Mouse (Mus musculus) forebrain, embryonic 10.5 days (tissue): ENCODE results near the gene Hgd. TPM values are rescaled to one million over a fixed set of nuclear protein-coding genes. Genes with fewer than 3 reads are reported as not detected.

Source experiments
- DNase-seq: peaks from one replicate; pipeline ENCODE4 v3.0.0-alpha.2; 2017; ENCODE audit warnings: low spot score; ENCODE audit errors: extremely low spot score
- H3K27ac ChIP-seq: fragments of 300-500 bp; sonication (generic); 2 replicates; pipeline ENCODE4 v1.5.1; 2016; ENCODE audit warnings: mild to moderate bottlenecking
- H3K27me3 ChIP-seq: fragments of 300-500 bp; sonication (generic); 2 replicates; pipeline ENCODE4 v1.6.1; 2016; ENCODE audit warnings: mild to moderate bottlenecking; ENCODE audit not compliant: poor library complexity, severe bottlenecking
- H3K36me3 ChIP-seq: fragments of 300-500 bp; sonication (generic); replicated peaks from 2 replicates; pipeline ENCODE4 v1.6.1; 2016; ENCODE audit warnings: mild to moderate bottlenecking, moderate library complexity
- H3K4me1 ChIP-seq: fragments of 300-500 bp; sonication (generic); 2 replicates; pipeline ENCODE4 v1.6.1; 2016
- H3K4me3 ChIP-seq: fragments of 300-500 bp; sonication (generic); 2 replicates; pipeline ENCODE4 v1.5.1; 2016; ENCODE audit warnings: mild to moderate bottlenecking, moderate library complexity
- H3K9me3 ChIP-seq: fragments of 300-500 bp; sonication (generic); 2 replicates; pipeline ENCODE4 v1.6.1; 2016; ENCODE audit warnings: mild to moderate bottlenecking, moderate library complexity
- WGBS: fragments of 180-500 bp; shearing (Covaris S2); methylation state at CpG from one replicate; pipeline ENCODE4 v1.1.7; 2016; 5-methylcytosine and 5-hydroxymethylcytosine counted together
- polyA plus RNA-seq: library from polyadenylated mRNA; unstranded; fragments of >200 nt; fragmentation: Nextera tagmentation; extraction: Ambion mirVana; gene quantifications from 2 replicates; pipeline ENCODE4 v1.2.1, GENCODE M21; 2016

Gene Hgd
- polyA plus RNA-seq = 0.11 TPM in 1 of 2 replicates, not detected in the other

DNA sequence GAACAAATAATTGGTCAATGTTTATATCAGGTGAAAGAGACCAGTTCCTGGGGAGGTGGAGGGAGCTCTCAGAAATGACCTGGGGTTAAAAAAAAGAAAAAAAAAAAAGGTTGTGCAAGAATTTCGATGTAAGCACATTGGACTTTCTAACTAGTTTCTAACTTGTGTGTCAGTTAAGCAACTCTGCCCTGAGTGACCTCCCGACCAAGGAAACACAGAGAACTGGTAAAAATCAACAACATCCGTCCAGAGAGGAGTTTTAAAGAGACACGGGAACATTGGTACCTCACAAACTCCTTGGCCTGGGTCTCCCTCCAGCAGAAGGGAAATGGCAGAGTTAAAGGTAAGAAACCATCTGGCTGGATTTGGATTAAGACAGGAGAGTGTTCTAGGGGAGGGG lies at the start of gene Hgd:
TSS of gene Hgd (plus strand) at position 160 of the 400 bp plus-strand sequence.
- 0 out of 2 replicates have a peak within 1 kb of the TSS, but pooled peaks have one; percentile 20 for H3K27ac ChIP-seq
- no peaks in the 10 kb centered on the region for H3K36me3 ChIP-seq
- DNase-seq = no peak
- WGBS = 81% methylated on average over 4 of the region's 4 CpGs
- peaks cover 5% of the 10 kb centered on the region for H3K27me3 ChIP-seq
- H3K4me3 ChIP-seq = no peak within 1 kb of the TSS
- H3K9me3 ChIP-seq = no peaks in the 10 kb centered on the region
- peaks cover 41% of the 10 kb centered on the region for H3K4me1 ChIP-seq

DNA sequence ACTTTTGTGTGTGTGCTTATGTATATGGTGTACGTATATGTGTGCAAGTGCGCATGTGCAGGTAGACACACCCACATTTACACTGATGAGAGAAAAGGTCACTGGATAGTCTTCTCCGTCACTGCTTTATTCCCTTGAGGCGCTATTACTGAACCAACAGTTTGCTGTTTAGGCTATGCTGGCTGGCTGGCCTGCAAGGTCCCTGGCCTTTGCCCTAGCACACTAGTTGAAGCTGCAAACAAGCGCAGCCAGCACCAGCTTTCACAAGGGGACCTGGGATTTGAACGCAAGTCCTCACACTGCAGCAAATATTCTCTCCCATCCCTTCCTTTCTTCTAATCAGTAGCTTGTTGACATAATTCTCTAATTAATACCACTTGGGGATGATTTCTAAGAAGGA lies 49.8 kb upstream of the Hgd start:
- peaks cover 12% of the 10 kb centered on the region; the same call in 1 of the 2 replicates for H3K4me1 ChIP-seq
- H3K27me3 ChIP-seq = no peaks in the 10 kb centered on the region
- no peaks in the 10 kb centered on the region for H3K9me3 ChIP-seq
- no peak overlapping the region for H3K4me3 ChIP-seq
- peaks cover 86% of the 10 kb centered on the region for H3K36me3 ChIP-seq
- DNase-seq = no peak
- no peak overlapping the region for H3K27ac ChIP-seq
- 91% methylated on average over 6 of the region's 6 CpGs for WGBS

DNA sequence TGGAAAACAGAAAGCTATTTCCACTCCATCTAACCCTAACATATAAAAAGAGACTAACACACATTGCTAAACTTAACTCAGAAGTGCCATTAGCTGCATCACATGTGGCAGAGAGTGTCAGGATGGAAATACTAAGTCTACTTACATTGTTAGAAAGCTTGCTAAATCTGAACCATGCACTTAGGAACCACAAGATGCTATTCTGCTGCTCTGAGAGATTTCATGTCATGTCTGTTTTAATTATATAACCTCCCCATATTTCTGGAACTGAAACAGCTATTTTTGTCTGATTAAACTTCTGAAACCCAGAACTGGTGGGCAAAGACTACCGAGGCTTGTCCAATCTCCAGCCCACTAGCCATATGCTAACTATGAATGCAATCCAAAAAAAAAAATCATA lies 47.9 kb upstream of the Hgd start:
- WGBS = 98% methylated on average over 1 of the region's 1 CpGs
- H3K4me3 ChIP-seq = no peak overlapping the region
- H3K27ac ChIP-seq = no peak overlapping the region
- no peaks in the 10 kb centered on the region for H3K27me3 ChIP-seq
- peaks cover 82% of the 10 kb centered on the region for H3K36me3 ChIP-seq
- H3K9me3 ChIP-seq = no peaks in the 10 kb centered on the region
- H3K4me1 ChIP-seq = peaks cover 15% of the 10 kb centered on the region; the same call in 1 of the 2 replicates
- DNase-seq = no peak

DNA sequence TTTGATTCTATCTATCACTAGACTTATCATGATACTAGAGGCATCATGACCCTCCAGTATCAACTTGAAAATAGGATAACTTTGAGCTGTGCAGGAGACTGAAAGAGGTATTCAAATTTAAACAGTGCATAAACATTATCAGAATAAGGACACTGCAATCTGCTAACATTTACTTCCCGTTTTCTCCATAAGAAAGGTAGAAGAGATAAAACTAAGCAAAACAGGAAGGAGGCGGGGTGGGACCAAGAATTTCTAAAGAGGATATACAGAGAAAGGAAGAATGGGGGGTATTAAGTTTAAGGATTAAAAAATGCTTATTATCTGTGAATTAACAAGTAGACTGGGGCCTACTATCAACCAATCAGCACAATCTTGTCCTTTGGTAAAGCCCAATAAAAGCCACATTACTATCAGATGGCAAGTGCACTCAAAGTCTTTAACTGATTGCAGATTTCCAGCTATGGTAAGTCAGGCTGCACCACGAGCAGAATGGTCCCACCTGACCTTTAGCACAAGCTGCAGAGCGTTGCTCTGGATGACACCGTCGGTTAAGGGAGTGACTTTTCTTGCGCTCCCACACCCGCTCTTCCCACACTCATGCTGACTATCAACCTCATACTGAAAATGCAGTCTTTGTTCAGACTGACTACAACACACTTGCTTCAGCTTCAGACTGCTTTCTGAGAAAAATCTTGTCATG lies 46.4 kb upstream of the Hgd start:
- 91% methylated on average over 8 of the region's 8 CpGs for WGBS
- Histone ChIP-seq H3K36me3 (peaks cover 76% of the 10 kb centered on the region), H3K27ac (no peak overlapping the region), H3K27me3 (no peaks in the 10 kb centered on the region), H3K9me3 (no peaks in the 10 kb centered on the region), H3K4me1 (peaks cover 19% of the 10 kb centered on the region), H3K4me3 (no peak overlapping the region)
- no peak for DNase-seq

DNA sequence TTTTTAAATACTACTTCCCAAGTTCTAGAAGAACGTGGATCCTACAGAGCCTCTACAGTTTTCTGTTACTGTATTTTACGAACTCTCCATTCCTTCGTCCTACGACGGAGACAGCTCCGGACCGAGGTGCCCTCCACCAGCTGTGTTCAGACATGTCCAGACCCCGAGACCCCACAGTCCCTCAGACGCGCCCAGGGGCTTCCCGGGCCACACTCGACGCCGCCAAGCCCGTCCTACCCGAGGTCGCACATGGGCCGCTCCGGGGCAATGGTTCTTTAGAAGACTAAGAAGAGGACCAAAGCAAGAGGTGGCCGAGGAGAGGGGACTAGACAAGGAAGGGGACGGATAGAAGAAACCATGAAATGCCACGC lies 40.7 kb upstream of the Hgd start:
- H3K27me3 ChIP-seq = no peaks in the 10 kb centered on the region
- peak overlapping the region; percentile 89 for H3K4me3 ChIP-seq
- DNase-seq = no peak
- peaks cover 41% of the 10 kb centered on the region for H3K36me3 ChIP-seq
- peaks cover 27% of the 10 kb centered on the region for H3K4me1 ChIP-seq
- H3K9me3 ChIP-seq = no peaks in the 10 kb centered on the region
- WGBS = under 1% methylated on average over 22 of the region's 22 CpGs
- peak overlapping the region; percentile 96 for H3K27ac ChIP-seq

DNA sequence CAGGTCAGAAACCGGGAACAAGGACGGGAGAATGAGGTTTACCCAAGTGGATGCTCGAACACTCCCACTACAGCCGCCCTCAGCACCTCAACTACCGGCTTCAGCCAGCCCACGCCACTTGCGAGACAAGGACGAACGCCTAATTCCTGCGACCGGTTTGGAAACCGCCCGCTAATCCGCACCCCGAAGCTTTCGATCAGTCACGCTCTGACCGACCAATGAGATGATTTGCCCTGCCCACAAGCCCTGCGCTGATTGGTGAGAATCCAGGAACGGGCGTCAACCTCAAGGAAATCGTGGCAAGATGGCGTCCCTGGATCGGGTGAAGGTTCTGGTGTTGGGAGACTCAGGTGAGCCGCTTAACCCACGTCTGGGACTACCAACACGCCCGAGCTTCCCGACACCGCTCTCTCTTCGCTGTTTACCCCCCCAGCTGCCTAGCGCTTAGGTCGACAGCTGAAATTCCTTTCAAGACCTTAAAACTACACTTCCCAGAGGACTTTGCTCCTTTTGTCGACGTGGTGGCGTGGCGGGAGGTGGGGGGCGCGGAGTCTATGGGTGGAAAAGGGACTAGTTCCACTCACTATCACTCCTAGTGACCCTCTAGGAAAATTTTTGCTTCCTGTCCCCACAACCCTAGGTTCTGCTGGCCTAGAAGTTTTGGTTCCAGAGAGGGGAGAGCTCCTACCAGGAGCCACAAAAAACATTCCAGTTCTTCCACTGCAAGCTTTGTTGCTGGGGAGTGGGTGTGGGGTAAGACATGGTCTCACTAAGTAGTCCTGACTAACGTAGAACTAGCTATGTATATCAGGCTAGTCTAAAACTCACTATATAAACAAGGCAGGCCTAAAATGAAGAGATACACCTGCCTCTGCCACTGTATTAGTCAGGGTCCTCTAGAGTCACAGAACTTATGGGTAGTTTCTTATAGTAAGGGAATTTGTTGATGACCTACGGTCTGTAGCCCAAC lies 40.1 kb upstream of the Hgd start, which contains the start of the genes Gtf2e1 and Rabl3:
TSS of gene Gtf2e1 (minus strand) at position 179 of the 970 bp plus-strand sequence.
TSS of gene Rabl3 (plus strand) at position 275 of the 970 bp plus-strand sequence.
- WGBS = 2% methylated on average over 41 of the region's 41 CpGs

DNA sequence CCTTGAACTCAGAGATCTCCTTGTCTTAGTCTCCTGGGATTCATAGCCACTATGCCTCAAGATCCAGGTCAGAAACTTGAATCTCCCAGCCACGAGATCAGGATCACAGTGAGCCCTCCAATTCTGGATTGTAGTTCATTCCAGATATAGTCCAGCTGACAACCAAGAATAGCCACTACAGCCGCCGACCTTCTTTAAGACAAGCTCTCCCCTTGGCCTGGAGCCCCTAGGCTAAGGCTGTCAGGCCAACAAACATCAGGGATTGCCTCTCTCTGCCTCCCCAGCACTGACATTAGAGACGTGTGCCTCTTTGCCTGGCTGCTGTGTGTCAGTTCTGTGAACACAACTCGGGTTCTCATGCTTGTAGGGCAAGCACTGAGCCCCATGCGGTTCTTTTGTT lies 39.2 kb upstream of the Hgd start:
- peaks cover 27% of the 10 kb centered on the region for H3K4me1 ChIP-seq
- H3K4me3 ChIP-seq = peak overlapping the region; percentile 89
- no peaks in the 10 kb centered on the region for H3K9me3 ChIP-seq
- peaks cover 25% of the 10 kb centered on the region for H3K36me3 ChIP-seq
- WGBS = 90% methylated on average over 6 of the region's 6 CpGs
- no peaks in the 10 kb centered on the region for H3K27me3 ChIP-seq
- no peak for DNase-seq
- H3K27ac ChIP-seq = peak overlapping the region; percentile 96

More for the DNA sequence above, 40.1 kb upstream of the Hgd start, which contains the start of the genes Gtf2e1 and Rabl3:
- H3K27ac ChIP-seq = peak within 1 kb of the TSS; percentile 96
- no peaks in the 10 kb centered on the region for H3K9me3 ChIP-seq
- H3K4me1 ChIP-seq = peaks cover 27% of the 10 kb centered on the region
- no peaks in the 10 kb centered on the region for H3K27me3 ChIP-seq
- peak within 1 kb of the TSS; percentile 89 for H3K4me3 ChIP-seq
- H3K36me3 ChIP-seq = peaks cover 34% of the 10 kb centered on the region
- DNase-seq = peak; percentile 97

DNA sequence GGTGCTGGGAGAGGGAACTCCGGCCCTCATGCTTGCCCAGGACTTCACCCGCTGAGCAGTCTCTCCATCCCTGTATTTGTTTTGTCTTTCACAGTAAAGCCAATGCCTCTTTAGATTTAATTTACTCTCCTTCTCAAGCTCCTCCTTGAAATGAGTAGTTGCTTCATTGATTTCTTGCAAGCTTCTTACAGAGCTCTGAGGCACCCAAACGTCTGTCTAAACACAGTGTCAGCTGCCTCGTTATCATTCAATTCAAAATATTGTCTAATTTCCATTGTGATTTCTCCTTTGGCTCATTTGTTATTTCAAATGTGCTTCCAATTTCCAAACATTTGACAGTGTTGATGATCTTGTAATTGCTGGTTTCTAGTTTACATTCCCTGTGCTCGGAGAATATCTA lies 33.6 kb upstream of the Hgd start:
- Histone ChIP-seq H3K4me1 (peaks cover 5% of the 10 kb centered on the region; the same call in 1 of the 2 replicates), H3K36me3 (peaks cover 17% of the 10 kb centered on the region)
- 84% methylated on average over 5 of the region's 5 CpGs for WGBS

DNA sequence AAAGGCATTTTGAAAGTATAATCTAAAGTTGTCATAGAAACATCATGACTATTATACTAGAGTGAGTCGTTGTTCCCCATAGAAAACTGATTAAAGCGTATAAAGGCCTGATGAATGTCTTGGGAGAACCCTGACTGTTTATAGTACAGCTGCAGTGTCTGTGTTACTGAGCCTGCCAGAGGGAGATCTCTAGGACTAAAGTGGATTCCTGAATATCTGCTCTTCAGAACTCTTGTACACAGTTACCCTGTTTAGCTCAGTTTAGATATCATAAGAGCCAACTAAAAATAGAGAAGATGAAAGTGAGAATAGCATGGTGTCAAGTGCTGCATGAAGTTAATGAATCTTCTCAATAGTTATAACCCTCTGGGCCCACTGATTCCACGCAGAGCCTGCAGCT lies 29.7 kb upstream of the Hgd start:
- no peaks in the 10 kb centered on the region for H3K36me3 ChIP-seq
- H3K4me1 ChIP-seq = peaks cover 5% of the 10 kb centered on the region; the same call in 1 of the 2 replicates
- no peaks in the 10 kb centered on the region for H3K27me3 ChIP-seq
- H3K9me3 ChIP-seq = no peaks in the 10 kb centered on the region
- H3K4me3 ChIP-seq = no peak overlapping the region
- DNase-seq = no peak
- no peak overlapping the region for H3K27ac ChIP-seq
- WGBS = 91% methylated on average over 3 of the region's 3 CpGs

More for the DNA sequence above, 33.6 kb upstream of the Hgd start:
- Histone ChIP-seq H3K9me3 (no peaks in the 10 kb centered on the region), H3K27ac (no peak overlapping the region), H3K4me3 (no peak overlapping the region), H3K27me3 (no peaks in the 10 kb centered on the region)
- DNase-seq = no peak

DNA sequence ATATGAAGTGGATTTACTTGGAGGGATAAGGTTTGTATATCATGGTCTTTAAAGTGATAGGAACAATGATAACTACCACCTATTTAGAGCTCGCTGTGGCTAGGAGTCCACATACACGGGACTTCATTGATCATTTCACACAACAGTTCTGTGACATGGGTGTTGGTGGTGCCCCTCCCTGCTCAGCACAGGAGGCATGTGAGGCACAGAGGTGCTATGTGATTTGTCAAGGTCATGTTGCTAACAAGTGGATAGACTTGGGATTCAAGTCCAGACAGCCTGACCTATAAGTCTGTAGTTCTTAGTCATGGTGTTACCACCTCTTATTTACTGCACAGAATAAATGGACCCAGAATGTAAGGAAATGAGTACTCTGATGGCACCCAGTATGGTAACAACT lies 29.0 kb upstream of the Hgd start:
- Histone ChIP-seq H3K4me3 (no peak overlapping the region), H3K36me3 (no peaks in the 10 kb centered on the region), H3K27me3 (no peaks in the 10 kb centered on the region), H3K9me3 (no peaks in the 10 kb centered on the region), H3K27ac (no peak overlapping the region), H3K4me1 (peaks cover 4% of the 10 kb centered on the region; the same call in 1 of the 2 replicates)
- DNase-seq = no peak
- 98% methylated on average over 2 of the region's 2 CpGs for WGBS

DNA sequence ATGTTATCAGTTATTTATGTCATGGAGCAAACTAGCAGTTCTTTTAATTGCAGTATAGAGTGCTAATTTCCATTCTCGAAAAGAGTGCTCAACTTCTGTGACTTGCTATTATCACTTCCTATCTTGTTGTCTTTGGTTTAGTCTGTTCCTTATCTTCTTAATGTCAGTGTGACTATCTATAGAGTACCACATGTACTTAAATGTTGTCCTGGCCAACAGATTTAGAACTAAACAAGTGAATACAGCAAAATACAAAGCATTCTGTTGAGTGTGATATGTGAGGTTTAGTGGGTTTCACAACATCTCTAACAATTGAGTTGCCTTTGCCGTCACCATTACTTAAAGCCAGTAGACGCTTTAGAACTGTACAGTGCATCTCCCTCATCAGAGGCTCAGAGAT lies 27.1 kb upstream of the Hgd start:
- no peak for DNase-seq
- Histone ChIP-seq H3K9me3 (no peaks in the 10 kb centered on the region), H3K27ac (no peak overlapping the region), H3K4me3 (no peak overlapping the region), H3K4me1 (no peaks in the 10 kb centered on the region; the same call in 1 of the 2 replicates), H3K36me3 (peaks cover 15% of the 10 kb centered on the region), H3K27me3 (no peaks in the 10 kb centered on the region)
- WGBS = 93% methylated on average over 3 of the region's 3 CpGs

DNA sequence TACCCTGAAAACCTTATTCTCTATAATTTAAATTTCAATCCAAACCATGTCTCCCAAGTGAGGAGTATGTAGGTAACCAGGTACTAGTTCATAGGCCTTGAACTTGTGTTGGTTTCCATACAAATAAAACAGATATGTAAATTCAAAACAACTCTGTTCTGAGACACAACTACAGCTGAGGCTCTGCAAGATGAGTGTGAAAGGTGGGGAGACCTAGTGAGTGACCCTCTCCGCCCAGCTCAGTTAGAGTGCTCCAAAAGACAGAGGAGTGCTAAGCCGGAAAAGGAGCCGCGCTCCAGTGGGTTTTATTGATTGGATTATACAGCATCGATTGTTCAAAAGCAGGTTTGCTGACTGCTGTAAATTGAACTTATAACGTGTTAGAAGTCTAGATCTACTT lies 17.5 kb upstream of the Hgd start:
- DNase-seq = no peak
- peaks cover 16% of the 10 kb centered on the region; the same call in 1 of the 2 replicates for H3K4me1 ChIP-seq
- no peak overlapping the region for H3K4me3 ChIP-seq
- WGBS = 62% methylated on average over 6 of the region's 6 CpGs
- peaks cover 33% of the 10 kb centered on the region for H3K36me3 ChIP-seq
- no peaks in the 10 kb centered on the region for H3K9me3 ChIP-seq
- no peaks in the 10 kb centered on the region for H3K27me3 ChIP-seq
- no peak overlapping the region for H3K27ac ChIP-seq
